Mouse (Mus musculus) stomach, postnatal 0 days (tissue): ENCODE results near the gene Cd28.

ENCODE experiments used
- CTCF ChIP-seq: IDR thresholded peaks from 2 replicates; pipeline ENCODE4 v1.5.1; 2016; ENCODE audit warnings: antibody characterized with exemption, low read depth, mild to moderate bottlenecking, moderate library complexity
- EP300 ChIP-seq: optimal IDR thresholded peaks from 2 replicates; pipeline ENCODE3; 2016; ENCODE audit warnings: antibody characterized with exemption

DNA sequence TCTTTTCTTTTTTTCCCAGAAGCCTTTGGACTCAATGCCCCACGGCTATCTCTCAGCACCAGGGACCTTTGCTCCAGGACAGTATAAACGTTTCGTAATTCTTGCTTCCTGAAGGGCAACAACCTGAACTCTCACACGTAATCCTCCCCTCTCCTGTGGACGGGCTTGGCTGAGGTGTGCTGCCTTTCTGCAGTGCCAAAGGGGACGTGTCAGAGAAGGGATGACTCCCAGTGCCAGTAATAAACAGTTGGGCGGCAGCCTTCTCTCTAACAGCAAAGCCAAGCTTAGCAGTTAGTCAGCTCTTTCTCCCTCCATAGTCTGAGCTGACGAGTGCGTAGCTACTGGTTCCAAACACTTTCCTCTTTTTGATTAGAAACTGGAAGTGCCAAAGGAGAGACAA is 47.6 kb upstream of the Cd28 start:
- TF ChIP-seq CTCF: no peak
- no peak for TF ChIP-seq EP300
